Mouse (Mus musculus) right cerebral cortex, postnatal 10 days (tissue): ENCODE data around the gene Chaf1a.

Source experiments
- DNase-seq, 2 experiments: peaks; one replicate each; pipeline ENCODE4 v3.0.0; 2021; ENCODE audit warnings: low spot score in 2 of 2

The Chaf1a gene

GRCm38 (mm10) chr17:56116193-56116592 lies 76.0 kb downstream of the Chaf1a start:
- no peak for DNase-seq

GRCm38 (mm10) chr17:56117251-56117710 lies 77.0 kb downstream of the Chaf1a start, which contains the start of gene Plin5:
Plin5 (minus strand) TSS chr17:56117596.
- peak; percentile 72 to 78 for DNase-seq

- DNase-seq = no peak
Observed at GRCm38 (mm10) chr17:56119431-56119830, 79.2 kb downstream of the Chaf1a start.

DNA sequence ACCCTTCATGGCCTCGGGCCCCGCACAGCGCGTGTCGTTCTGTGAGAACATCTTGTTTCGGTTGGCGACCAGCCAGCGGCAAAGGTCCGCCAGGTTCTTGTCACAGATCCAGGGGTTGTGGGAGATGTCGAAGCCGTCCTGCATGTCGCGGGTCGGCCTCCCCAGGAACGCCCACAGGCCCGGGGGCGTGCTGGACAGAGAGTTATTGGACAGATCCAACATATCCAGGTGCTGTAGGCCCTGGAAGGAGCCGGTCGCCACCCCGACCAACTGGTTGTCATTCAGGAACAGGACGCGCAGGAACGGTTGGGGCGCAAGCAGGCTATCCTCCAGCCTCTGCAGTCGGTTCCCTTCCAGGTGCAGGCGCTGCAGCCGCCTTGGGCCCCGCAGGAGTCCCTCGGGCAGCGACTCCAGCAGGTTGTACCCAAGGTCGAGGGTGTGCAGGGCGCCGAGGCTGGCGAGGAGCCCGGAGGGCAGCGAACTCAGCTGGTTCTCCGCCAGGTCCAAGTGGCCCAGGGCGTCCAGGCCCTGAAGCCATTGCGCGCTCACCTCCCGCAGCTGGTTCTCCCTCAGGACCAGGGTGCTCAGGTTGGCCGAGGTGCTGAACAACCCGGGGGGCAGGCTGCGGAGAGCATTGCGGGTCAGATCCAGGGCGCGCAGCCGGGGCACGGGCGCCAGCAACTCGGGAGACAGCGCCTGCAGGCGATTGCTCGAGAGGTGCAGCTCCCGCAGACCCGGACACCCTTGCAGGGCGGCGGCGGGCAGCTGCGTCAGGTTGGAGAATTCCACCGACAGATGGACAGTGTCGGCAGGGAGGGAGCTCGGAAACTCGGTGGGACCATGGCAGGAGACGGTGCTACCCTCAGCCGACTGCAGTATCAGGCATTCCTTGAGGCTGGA lies 80.0 kb downstream of the Chaf1a start:
- no peak for DNase-seq

- no peak for DNase-seq
Observed at GRCm38 (mm10) chr17:56121826-56122225, 81.6 kb downstream of the Chaf1a start, which contains the start of gene Lrg1. Lrg1 (minus strand) TSS chr17:56122001.
